Mouse (Mus musculus) midbrain, postnatal 0 days (tissue): ENCODE measurements at regions not wholly inside any gene's neighbourhood (a gene's known extent, or its start where the extent isn't known, plus 50 kb on each side); places are given as distances from the start of the nearest gene placed in this dataset.

Experiments
- ATAC-seq: fragments of 200-750 bp; cut with Nextera tagmentation; 2 replicates; pipeline ENCODE4 v1.8.0; 2017; ENCODE audit warnings: moderate number of reproducible peaks, mild to moderate bottlenecking, moderate TSS enrichment, moderate library complexity; ENCODE audit not compliant: low FRiP score
- DNase-seq: peaks from one replicate; pipeline ENCODE4 v3.0.0-alpha.2; 2015; ENCODE audit warnings: low spot score
- H3K27ac ChIP-seq: fragments of 300-500 bp; sonication (generic); 2 replicates; pipeline ENCODE4 v1.5.1; 2014; ENCODE audit warnings: low read depth, mild to moderate bottlenecking, low read length, mixed read lengths
- H3K27me3 ChIP-seq: fragments of 300-500 bp; sonication (generic); 2 replicates; pipeline ENCODE4 v1.6.1; 2014; ENCODE audit warnings: low read length, control low read depth, mixed read lengths; ENCODE audit not compliant: insufficient read depth
- H3K36me3 ChIP-seq: fragments of 300-500 bp; sonication (generic); 2 replicates; pipeline ENCODE4 v1.6.1; 2014; ENCODE audit warnings: low read length, control low read depth, mixed read lengths; ENCODE audit not compliant: insufficient read depth
- H3K4me1 ChIP-seq: fragments of 300-500 bp; sonication (generic); 2 replicates; pipeline ENCODE4 v1.6.1; 2014; ENCODE audit warnings: mild to moderate bottlenecking, control low read depth, antibody characterized with exemption, low read length, mixed read lengths; ENCODE audit not compliant: insufficient read depth
- H3K4me2 ChIP-seq: fragments of 300-500 bp; sonication (generic); 2 replicates; pipeline ENCODE4 v1.6.1; 2014; ENCODE audit warnings: low read depth, mild to moderate bottlenecking, low read length, mixed read lengths; ENCODE audit not compliant: poor library complexity, severe bottlenecking
- H3K4me3 ChIP-seq: fragments of 300-500 bp; sonication (generic); 2 replicates; pipeline ENCODE4 v1.5.1; 2014; ENCODE audit warnings: low read depth, mild to moderate bottlenecking, low read length, moderate library complexity
- H3K9ac ChIP-seq: fragments of 300-500 bp; sonication (generic); replicated peaks from 2 replicates; pipeline ENCODE4 v1.6.1; 2014; ENCODE audit warnings: mild to moderate bottlenecking, low read length, moderate library complexity, mixed read lengths; ENCODE audit not compliant: poor library complexity, severe bottlenecking
- H3K9me3 ChIP-seq: fragments of 300-500 bp; sonication (generic); 2 replicates; pipeline ENCODE4 v1.6.1; 2016; ENCODE audit warnings: low read length, control low read depth
- CTCF ChIP-seq: IDR thresholded peaks from 2 replicates; pipeline ENCODE4 v1.5.1; 2016; ENCODE audit warnings: antibody characterized with exemption, mild to moderate bottlenecking
- WGBS: fragments of 180-500 bp; shearing (Covaris S2); extraction: QIAGEN DNeasy Blood & Tissue Kit; methylation state at CpG from one replicate; pipeline ENCODE4 v1.1.7; 2014; 5-methylcytosine and 5-hydroxymethylcytosine counted together

- Histone ChIP-seq H3K9ac (no peak overlapping the region), H3K4me1 (no peaks in the 10 kb centered on the region), H3K4me2 (no peak overlapping the region), H3K4me3 (no peak overlapping the region), H3K9me3 (no peaks in the 10 kb centered on the region), H3K27ac (no peak overlapping the region), H3K36me3 (no peaks in the 10 kb centered on the region), H3K27me3 (no peaks in the 10 kb centered on the region)
- no peak for DNase-seq
- no peak for TF ChIP-seq CTCF
- no peak for ATAC-seq
- WGBS: 84% methylated on average over 5 of the region's 5 CpGs
Observed at GRCm38 (mm10) chr14:55343914-55344313, 122.1 kb downstream of the Dhrs2 start.

GRCm38 (mm10) chr14:55345091-55345490 is 123.3 kb downstream of the Dhrs2 start:
- Histone ChIP-seq H3K4me2 (no peak overlapping the region), H3K36me3 (no peaks in the 10 kb centered on the region), H3K9me3 (no peaks in the 10 kb centered on the region), H3K27ac (no peak overlapping the region), H3K9ac (no peak overlapping the region), H3K4me1 (no peaks in the 10 kb centered on the region), H3K27me3 (no peaks in the 10 kb centered on the region), H3K4me3 (no peak overlapping the region)
- WGBS: 83% methylated on average over 5 of the region's 5 CpGs
- no peak for ATAC-seq
- no peak for TF ChIP-seq CTCF
- no peak for DNase-seq

GRCm38 (mm10) chr14:55348098-55348497 is 126.3 kb downstream of the Dhrs2 start:
- DNase-seq (peak; percentile 70), ATAC-seq (no peak)
- H3K4me2 ChIP-seq: no peak overlapping the region
- 75% methylated on average over 4 of the region's 4 CpGs for WGBS
- no peak overlapping the region for H3K27ac ChIP-seq
- no peak overlapping the region for H3K9ac ChIP-seq
- no peak for TF ChIP-seq CTCF
- H3K9me3 ChIP-seq: no peaks in the 10 kb centered on the region
- no peaks in the 10 kb centered on the region for H3K4me1 ChIP-seq
- H3K27me3 ChIP-seq: no peaks in the 10 kb centered on the region
- H3K36me3 ChIP-seq: no peaks in the 10 kb centered on the region
- no peak overlapping the region for H3K4me3 ChIP-seq

GRCm38 (mm10) chr14:55357258-55357657 is 121.3 kb upstream of the Dhrs4 start:
- no peak overlapping the region for H3K9ac ChIP-seq

GRCm38 (mm10) chr14:55358429-55358828 is 120.1 kb upstream of the Dhrs4 start:
- Histone ChIP-seq H3K4me2 (no peak overlapping the region), H3K4me1 (peaks cover 7% of the 10 kb centered on the region), H3K9me3 (no peaks in the 10 kb centered on the region), H3K4me3 (no peak overlapping the region), H3K9ac (no peak overlapping the region), H3K36me3 (no peaks in the 10 kb centered on the region), H3K27ac (no peak overlapping the region), H3K27me3 (no peaks in the 10 kb centered on the region)
- WGBS: 72% methylated on average over 2 of the region's 2 CpGs
- no peak for DNase-seq
- TF ChIP-seq CTCF: no peak
- no peak for ATAC-seq

More at GRCm38 (mm10) chr14:55357258-55357657, 121.3 kb upstream of the Dhrs4 start:
- TF ChIP-seq CTCF: no peak
- DNase-seq: no peak
- no peak for ATAC-seq
- Histone ChIP-seq H3K4me3 (no peak overlapping the region), H3K27ac (no peak overlapping the region), H3K9me3 (no peaks in the 10 kb centered on the region), H3K4me2 (no peak overlapping the region), H3K27me3 (no peaks in the 10 kb centered on the region), H3K4me1 (0 out of 2 replicates have a peak, but pooled peaks cover 1% of the 10 kb centered on the region), H3K36me3 (no peaks in the 10 kb centered on the region)
- WGBS: 85% methylated on average over 2 of the region's 2 CpGs

- DNase-seq (peak; percentile 12), ATAC-seq (no peak)
- Histone ChIP-seq H3K4me3 (no peak overlapping the region), H3K9ac (no peak overlapping the region), H3K36me3 (no peaks in the 10 kb centered on the region), H3K27me3 (no peaks in the 10 kb centered on the region), H3K27ac (no peak overlapping the region), H3K9me3 (no peaks in the 10 kb centered on the region), H3K4me1 (peaks cover 7% of the 10 kb centered on the region), H3K4me2 (no peak overlapping the region)
- no peak for TF ChIP-seq CTCF
- whole genome bisulfite sequencing: 65% methylated on average over 4 of the region's 4 CpGs
Observed at GRCm38 (mm10) chr14:55362316-55362715, 116.2 kb upstream of the Dhrs4 start.
